Mouse (Mus musculus) megakaryocyte, embryonic 14.5 days (primary cell): ENCODE measurements around the gene Heatr1.

Source experiments
- FLI1 ChIP-seq: IDR thresholded peaks from 2 replicates; pipeline ENCODE4 v1.6.1; 2012; ENCODE audit warnings: low read length, inconsistent platforms, mixed read lengths
- GATA1 ChIP-seq: IDR thresholded peaks from 3 replicates; pipeline ENCODE4 v1.6.1; 2012; ENCODE audit warnings: mixed read lengths, low read length, inconsistent platforms, borderline replicate concordance

DNA sequence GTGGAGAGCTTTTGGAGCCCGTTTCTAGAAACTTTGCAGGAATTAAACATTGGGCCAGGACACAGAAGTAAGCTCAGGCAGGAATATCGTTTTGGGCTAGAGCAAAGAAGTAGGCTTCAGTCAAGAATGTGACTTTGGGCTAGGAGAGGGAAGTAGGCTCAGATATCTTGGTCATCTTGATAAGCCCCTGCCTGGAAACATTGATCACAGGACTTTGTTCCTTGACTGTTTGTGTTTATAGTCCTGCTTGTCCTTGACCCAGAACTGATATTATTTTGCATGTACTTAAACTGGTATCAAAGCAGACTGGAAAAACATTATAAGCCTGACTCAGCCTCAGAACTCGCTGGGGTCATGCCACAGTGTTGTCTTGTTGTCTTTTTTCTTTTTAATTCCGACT, 67.8 kb downstream of the Heatr1 start:
- TF ChIP-seq GATA1 (no peak), FLI1 (no peak)
